Mouse (Mus musculus) erythroblast, adult 5-6 weeks (primary cell): ENCODE data around the gene Nat8f3. TPM values are rescaled to one million over a fixed set of nuclear protein-coding genes. Genes with fewer than 3 reads are reported as not detected.
"Not testable (repeated sequence)": the region's sequence is repeated elsewhere in the genome, so short reads cannot be mapped to it uniquely, and the experiment has no call there.

Experiments
- ATAC-seq: replicated peaks from 2 replicates; pipeline ENCODE4 v1.8.0; 2016; ENCODE audit warnings: moderate number of reproducible peaks, mild to moderate bottlenecking, moderate TSS enrichment, inconsistent platforms; ENCODE audit not compliant: poor library complexity, low FRiP score, severe bottlenecking
- total RNA-seq, 2 experiments: library from RNA; stranded (forward) in 1 of 2; stranded (reverse) in 1 of 2; fragments of 150-400 nt in 1 of 2; fragments of 200-764, 138-1000 nt in 1 of 2; gene quantifications; 2 replicates each; pipeline versions ENCODE4 v1.2.3 to v1.2.4; 2015 to 2017; ENCODE audit warnings: low replicate concordance in 2 of 2

The Nat8f3 gene
- total RNA-seq (2015; ENCODE audit: low replicate concordance) (not detected in 2 replicates), total RNA-seq (2017; ENCODE audit: low replicate concordance) (not detected in 2 replicates)

- ATAC-seq, result 0 out of 2 replicates have a peak, but pooled peaks have one; percentile 47
Observed at GRCm38 (mm10) chr6:85765532-85765931, at the start of gene Nat8f3. Nat8f3 (minus strand) TSS chr6:85765754.

GRCm38 (mm10) chr6:85813339-85813738 lies 47.8 kb upstream of the Nat8f3 start:
- no peak for ATAC-seq

- ATAC-seq, result not testable (repeated sequence)
Observed at GRCm38 (mm10) chr6:85810942-85811537, 45.5 kb upstream of the Nat8f3 start.

DNA sequence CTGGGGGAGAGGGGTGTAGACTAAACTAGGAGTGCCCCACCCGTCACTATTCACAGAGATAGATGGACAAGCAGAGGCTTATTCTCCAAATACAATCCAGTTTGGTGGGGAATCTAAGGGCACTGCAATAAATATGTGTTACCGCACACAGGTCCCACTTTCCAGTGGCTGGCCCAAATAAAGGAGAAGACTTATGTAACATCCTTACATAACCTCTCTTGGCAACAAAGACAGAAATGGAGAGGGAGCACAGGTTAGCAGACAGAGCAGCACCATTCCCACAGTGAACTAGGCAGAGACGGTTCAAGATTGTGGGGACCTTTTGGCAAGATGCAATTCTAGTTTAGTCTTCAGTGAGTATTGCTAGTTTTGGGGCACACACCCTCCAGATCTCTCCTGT lies 45.0 kb upstream of the Nat8f3 start:
- not testable (repeated sequence) for ATAC-seq

- not testable (repeated sequence) for ATAC-seq
Observed at GRCm38 (mm10) chr6:85809784-85810183, 44.2 kb upstream of the Nat8f3 start.

DNA sequence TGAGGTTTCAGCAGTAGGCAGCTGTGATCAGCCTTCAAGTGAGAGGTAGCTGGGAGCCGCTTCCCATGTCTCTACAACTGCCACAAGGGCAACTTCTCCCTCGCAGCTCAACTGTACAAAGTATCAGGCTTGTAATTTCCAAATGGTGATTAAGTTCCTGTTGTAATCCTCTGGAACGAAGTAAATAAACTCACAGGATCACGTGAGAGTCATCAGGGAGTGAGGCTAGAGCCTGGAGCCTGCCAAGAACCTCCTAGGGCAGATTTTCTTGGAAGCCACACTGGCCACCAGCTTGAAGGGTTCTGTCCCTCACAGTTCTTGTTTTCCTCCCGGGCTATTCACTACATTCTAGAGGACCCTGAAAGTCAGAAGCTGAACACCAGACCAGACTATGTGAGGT lies 37.6 kb upstream of the Nat8f3 start:
- ATAC-seq, result not testable (repeated sequence)

DNA sequence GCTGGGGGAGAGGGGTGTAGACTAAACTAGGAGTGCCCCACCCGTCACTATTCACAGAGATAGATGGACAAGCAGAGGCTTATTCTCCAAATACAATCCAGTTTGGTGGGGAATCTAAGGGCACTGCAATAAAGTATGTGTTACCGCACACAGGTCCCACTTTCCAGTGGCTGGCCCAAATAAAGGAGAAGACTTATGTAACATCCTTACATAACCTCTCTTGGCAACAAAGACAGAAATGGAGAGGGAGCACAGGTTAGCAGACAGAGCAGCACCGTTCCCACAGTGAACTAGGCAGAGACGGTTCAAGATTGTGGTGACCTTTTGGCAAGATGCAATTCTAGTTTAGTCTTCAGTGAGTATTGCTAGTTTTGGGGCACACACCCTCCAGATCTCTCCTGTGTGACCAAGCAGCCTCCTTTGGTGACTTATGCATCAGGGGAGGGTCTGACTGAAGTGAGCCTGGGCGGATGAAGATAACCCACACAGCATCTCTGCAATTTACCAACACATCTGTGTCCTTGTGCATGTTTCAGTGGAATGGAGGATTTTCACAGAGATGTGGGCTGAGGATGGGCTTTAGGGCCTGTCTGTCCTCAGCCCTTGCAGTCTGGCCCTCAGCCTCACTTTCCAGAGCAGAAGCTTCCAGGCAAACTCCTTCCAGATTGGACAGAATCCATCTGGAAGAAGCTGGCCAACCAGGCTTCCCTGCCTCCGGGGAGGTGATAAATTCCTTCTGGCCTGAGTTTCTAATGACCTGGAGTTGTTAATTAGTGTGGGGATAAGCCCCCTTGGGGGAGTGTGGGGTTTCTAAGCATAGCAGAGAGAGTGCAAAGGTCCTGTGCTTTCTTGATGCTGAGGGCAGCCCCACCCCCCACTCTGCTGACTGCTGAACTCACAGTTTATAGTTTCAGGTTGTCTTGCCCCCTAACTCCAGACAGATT lies 2.2 kb downstream of the Nat8f3 start:
- ATAC-seq, result not testable (repeated sequence)

- ATAC-seq, result not testable (repeated sequence)
Observed at GRCm38 (mm10) chr6:85762678-85763077, 2.9 kb downstream of the Nat8f3 start.

DNA sequence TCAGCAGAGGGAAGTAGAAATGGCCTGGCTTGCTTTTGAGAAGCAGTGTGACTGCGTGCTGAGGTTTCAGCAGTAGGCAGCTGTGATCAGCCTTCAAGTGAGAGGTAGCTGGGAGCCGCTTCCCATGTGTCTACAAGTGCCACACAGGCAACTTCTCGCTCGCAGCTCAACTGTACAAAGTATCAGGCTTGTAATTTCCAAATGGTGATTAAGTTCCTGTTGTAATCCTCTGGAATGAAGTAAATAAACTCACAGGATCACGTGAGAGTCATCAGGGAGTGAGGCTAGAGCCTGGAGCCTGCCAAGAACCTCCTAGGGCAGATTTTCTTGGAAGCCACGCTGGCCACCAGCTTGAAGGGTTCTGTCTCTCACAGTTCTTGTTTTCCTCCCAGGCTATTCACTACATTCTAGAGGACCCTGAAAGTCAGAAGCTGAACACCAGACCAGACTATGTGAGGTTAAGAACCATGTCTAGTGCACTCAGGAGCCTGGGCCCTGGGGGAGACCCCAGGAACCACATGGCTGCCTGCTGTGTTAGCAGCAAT lies 9.8 kb downstream of the Nat8f3 start:
- not testable (repeated sequence) for ATAC-seq

DNA sequence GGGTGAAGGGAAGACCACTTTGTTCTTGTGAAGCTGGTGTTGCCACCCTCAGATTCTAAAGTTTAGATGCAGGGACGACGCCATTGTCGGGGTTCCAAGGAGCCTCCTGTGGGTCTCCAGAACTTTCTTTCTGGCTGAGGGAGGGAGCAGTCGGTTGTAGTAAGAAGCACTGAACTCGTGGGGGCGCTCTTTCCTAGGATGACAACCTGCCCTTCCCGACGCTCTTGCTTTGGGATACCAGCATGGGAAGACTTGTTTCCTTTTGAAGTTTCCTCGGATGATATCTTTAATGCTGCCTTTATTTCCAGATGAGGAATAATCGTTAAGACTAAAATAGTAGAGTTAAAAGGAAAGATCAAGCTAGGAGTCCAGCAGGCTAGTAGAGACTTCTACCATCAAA lies 52.4 kb downstream of the Nat8f3 start, which contains the start of gene Nat8f7:
Gene Nat8f7, minus strand, starts transcription at position 101 of the 400 bp plus-strand sequence.
- ATAC-seq, result not testable (repeated sequence)

DNA sequence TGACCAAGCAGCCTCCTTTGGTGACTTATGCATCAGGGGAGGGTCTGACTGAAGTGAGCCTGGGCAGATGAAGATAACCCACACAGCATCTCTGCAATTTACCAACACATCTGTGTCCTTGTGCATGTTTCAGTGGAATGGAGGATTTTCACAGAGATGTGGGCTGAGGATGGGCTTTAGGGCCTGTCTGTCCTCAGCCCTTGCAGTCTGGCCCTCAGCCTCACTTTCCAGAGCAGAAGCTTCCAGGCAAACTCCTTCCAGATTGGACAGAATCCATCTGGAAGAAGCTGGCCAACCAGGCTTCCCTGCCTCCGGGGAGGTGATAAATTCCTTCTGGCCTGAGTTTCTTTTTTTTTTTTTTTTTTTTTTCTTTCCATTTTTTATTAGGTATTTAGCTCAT lies 55.9 kb downstream of the Nat8f3 start:
- ATAC-seq, result not testable (repeated sequence)

DNA sequence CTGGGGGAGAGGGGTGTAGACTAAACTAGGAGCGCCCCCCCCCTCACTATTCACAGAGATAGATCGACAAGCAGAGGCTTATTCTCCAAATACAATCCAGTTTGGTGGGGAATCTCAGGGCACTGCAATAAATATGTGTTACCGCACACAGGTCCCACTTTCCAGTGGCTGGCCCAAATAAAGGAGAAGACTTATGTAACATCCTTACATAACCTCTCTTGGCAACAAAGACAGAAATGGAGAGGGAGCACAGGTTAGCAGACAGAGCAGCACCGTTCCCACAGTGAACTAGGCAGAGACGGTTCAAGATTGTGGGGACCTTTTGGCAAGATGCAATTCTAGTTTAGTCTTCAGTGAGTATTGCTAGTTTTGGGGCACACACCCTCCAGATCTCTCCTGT lies 56.3 kb downstream of the Nat8f3 start:
- ATAC-seq, result not testable (repeated sequence)

DNA sequence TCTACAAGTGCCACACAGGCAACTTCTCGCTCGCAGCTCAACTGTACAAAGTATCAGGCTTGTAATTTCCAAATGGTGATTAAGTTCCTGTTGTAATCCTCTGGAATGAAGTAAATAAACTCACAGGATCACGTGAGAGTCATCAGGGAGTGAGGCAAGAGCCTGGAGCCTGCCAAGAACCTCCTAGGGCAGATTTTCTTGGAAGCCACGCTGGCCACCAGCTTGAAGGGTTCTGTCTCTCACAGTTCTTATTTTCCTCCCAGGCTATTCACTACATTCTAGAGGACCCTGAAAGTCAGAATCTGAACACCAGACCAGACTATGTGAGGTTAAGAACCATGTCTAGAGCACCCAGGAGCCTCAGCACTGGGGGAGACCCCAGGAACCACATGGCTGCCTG lies 63.6 kb downstream of the Nat8f3 start:
- not testable (repeated sequence) for ATAC-seq

Other genes with a start within 250 kb of the Nat8f3 start
- 14.8 and 22.4 TPM in 2 replicates for gene Alms1, start 178.2 kb downstream of the Nat8f3 start, total RNA-seq (2015; ENCODE audit: low replicate concordance)
- 22.8 and 24.5 TPM in 2 replicates for gene Alms1, start 178.2 kb downstream of the Nat8f3 start, total RNA-seq (2017; ENCODE audit: low replicate concordance)
- gene Nat8f7, start 52.5 kb downstream of the Nat8f3 start, total RNA-seq (2015; ENCODE audit: low replicate concordance), result not detected in 2 replicates
- gene Nat8f7, start 52.5 kb downstream of the Nat8f3 start, total RNA-seq (2017; ENCODE audit: low replicate concordance), result not detected in 2 replicates
- gene Nat8f6, start 55.2 kb upstream of the Nat8f3 start, total RNA-seq (2015; ENCODE audit: low replicate concordance), result not detected in 2 replicates
- gene Nat8f6, start 55.2 kb upstream of the Nat8f3 start, total RNA-seq (2017; ENCODE audit: low replicate concordance), result 1.3 TPM in 1 of 2 replicates, not detected in the other
- not detected in 2 replicates for gene Nat8f5, start 55.2 kb upstream of the Nat8f3 start, total RNA-seq (2015; ENCODE audit: low replicate concordance)
- gene Nat8f5, start 55.2 kb upstream of the Nat8f3 start, total RNA-seq (2017; ENCODE audit: low replicate concordance), result not detected in 2 replicates
- gene Nat8, start 66.3 kb upstream of the Nat8f3 start, total RNA-seq (2015; ENCODE audit: low replicate concordance), result not detected in 2 replicates
- not detected in 2 replicates for gene Nat8, start 66.3 kb upstream of the Nat8f3 start, total RNA-seq (2017; ENCODE audit: low replicate concordance)
- gene Nat8f2, start 103.4 kb upstream of the Nat8f3 start, total RNA-seq (2015; ENCODE audit: low replicate concordance), result not detected in 2 replicates
- not detected in 2 replicates for gene Nat8f2, start 103.4 kb upstream of the Nat8f3 start, total RNA-seq (2017; ENCODE audit: low replicate concordance)
- not detected in 2 replicates for gene Nat8f4, start 139.1 kb upstream of the Nat8f3 start, total RNA-seq (2015; ENCODE audit: low replicate concordance)
- gene Nat8f4, start 139.1 kb upstream of the Nat8f3 start, total RNA-seq (2017; ENCODE audit: low replicate concordance), result 0.56 TPM in 1 of 2 replicates, not detected in the other
- 7.3 and 10.4 TPM in 2 replicates for gene Tprkb, start 146.1 kb upstream of the Nat8f3 start, total RNA-seq (2015; ENCODE audit: low replicate concordance)
- gene Tprkb, start 146.1 kb upstream of the Nat8f3 start, total RNA-seq (2017; ENCODE audit: low replicate concordance), result 4.3 and 11.9 TPM in 2 replicates
- not detected in 2 replicates for gene Nat8f1, start 149.9 kb upstream of the Nat8f3 start, total RNA-seq (2015; ENCODE audit: low replicate concordance)
- 0.42 and 4.8 TPM in 2 replicates for gene Nat8f1, start 149.9 kb upstream of the Nat8f3 start, total RNA-seq (2017; ENCODE audit: low replicate concordance)
- gene Dusp11, start 195.9 kb upstream of the Nat8f3 start, total RNA-seq (2015; ENCODE audit: low replicate concordance), result 64.8 and 77.0 TPM in 2 replicates
- 34.7 and 35.2 TPM in 2 replicates for gene Dusp11, start 195.9 kb upstream of the Nat8f3 start, total RNA-seq (2017; ENCODE audit: low replicate concordance)